Mouse (Mus musculus): ENCODE results near the gene Nup188. TPM values are rescaled to one million over a fixed set of nuclear protein-coding genes. Genes with fewer than 3 reads are reported as not detected.
A peak's percentile ranks its signal among the peaks of the same experiment; 100 is the strongest.

Nup188 gene
- polyA plus RNA-seq, 1 experiment from 2014 or later = 28.2 TPM

- peaks cover 26% of the 10 kb centered on the region for H3K4me1 ChIP-seq
- 72% methylated on average over 5 of the region's 5 CpGs for WGBS
- ATAC-seq (ENCODE audit: insufficient number of reproducible peaks, low FRiP score, low TSS enrichment, low read depth) = no peak
- peaks cover 9% of the 10 kb centered on the region for H3K36me3 ChIP-seq
- H3K9me3 ChIP-seq = no peaks in the 10 kb centered on the region
- H3K4me2 ChIP-seq = no peak overlapping the region
- no peak overlapping the region for H3K9ac ChIP-seq
- H3K27ac ChIP-seq = no peak overlapping the region
- no peak overlapping the region for H3K4me3 ChIP-seq
- H3K27me3 ChIP-seq = no peaks in the 10 kb centered on the region
Observed at GRCm38 (mm10) chr2:30362865-30363264, 76.7 kb downstream of the Nup188 start.

- Histone ChIP-seq H3K27me3 (no peaks in the 10 kb centered on the region), H3K9me3 (no peaks in the 10 kb centered on the region), H3K36me3 (peaks cover 21% of the 10 kb centered on the region), H3K4me1 (peaks cover 15% of the 10 kb centered on the region), H3K4me3 (peak within 1 kb of the TSS; percentile 95), H3K4me2 (peak within 1 kb of the TSS; percentile 82), H3K27ac (peak within 1 kb of the TSS; percentile 84), H3K9ac (peak within 1 kb of the TSS; percentile 83)
- under 1% methylated on average over 54 of the region's 54 CpGs for WGBS
- peak; percentile 98 for ATAC-seq (ENCODE audit: insufficient number of reproducible peaks, low FRiP score, low TSS enrichment, low read depth)
Observed at GRCm38 (mm10) chr2:30363773-30364650, 77.8 kb downstream of the Nup188 start, which contains the start of gene Miga2. TSS of gene Miga2 (plus strand) at chr2:30364233.

DNA sequence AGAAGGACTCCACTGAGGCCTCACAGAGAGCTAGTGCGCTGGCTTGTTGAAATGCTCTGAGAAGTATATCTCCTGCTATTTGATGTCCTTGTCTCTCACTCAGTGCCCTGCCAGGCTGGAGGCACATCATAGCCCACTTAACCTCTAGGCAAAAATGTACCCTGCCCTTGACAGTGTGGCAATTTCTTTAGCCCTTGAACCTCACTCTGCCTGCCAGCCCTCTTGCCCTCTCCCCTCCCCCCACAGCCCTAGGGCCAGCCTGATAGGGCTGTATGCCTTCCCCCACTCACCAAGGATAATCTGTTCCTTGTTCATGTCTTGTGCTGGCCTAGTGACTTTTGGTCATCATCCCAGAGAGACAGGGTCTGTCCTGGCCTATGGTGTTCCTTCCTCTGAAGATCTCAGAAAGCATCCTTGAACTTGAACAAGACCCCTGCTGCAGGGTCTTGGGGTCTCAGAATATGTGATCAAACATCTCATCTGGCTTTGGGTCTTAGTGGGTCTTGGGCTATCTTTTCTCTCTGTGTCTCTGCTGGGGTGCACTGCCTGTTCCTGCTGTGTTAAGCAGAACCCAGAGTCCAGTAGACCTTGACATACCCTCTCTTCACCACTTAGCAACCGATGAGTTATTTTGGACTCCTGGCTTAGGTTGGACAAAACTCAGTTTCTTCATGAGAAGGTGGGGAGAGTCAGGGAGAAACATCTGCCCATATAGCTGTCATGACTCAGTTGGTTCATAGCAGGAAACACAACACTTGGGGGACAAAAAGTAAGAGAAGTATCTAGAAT is 79.3 kb downstream of the Nup188 start:
- ATAC-seq (ENCODE audit: insufficient number of reproducible peaks, low FRiP score, low TSS enrichment, low read depth) = no peak
- WGBS = 87% methylated on average over 2 of the region's 2 CpGs

GRCm38 (mm10) chr2:30366203-30366602 is 80.0 kb downstream of the Nup188 start:
- Histone ChIP-seq H3K27ac (no peak overlapping the region), H3K4me3 (no peak overlapping the region), H3K9me3 (no peaks in the 10 kb centered on the region), H3K9ac (no peak overlapping the region), H3K36me3 (peaks cover 43% of the 10 kb centered on the region), H3K4me1 (peaks cover 15% of the 10 kb centered on the region), H3K27me3 (no peaks in the 10 kb centered on the region), H3K4me2 (no peak overlapping the region)
- ATAC-seq (ENCODE audit: insufficient number of reproducible peaks, low FRiP score, low TSS enrichment, low read depth) = no peak
- WGBS = 73% methylated on average over 5 of the region's 5 CpGs

More for the DNA sequence above, 79.3 kb downstream of the Nup188 start:
- Histone ChIP-seq H3K4me2 (peak overlapping the region; percentile 82), H3K9ac (peak overlapping the region; percentile 83; the same call in 1 of the 2 replicates), H3K36me3 (peaks cover 35% of the 10 kb centered on the region), H3K27ac (no peak overlapping the region), H3K9me3 (no peaks in the 10 kb centered on the region), H3K4me3 (peak overlapping the region; percentile 95), H3K4me1 (peaks cover 15% of the 10 kb centered on the region), H3K27me3 (no peaks in the 10 kb centered on the region)

DNA sequence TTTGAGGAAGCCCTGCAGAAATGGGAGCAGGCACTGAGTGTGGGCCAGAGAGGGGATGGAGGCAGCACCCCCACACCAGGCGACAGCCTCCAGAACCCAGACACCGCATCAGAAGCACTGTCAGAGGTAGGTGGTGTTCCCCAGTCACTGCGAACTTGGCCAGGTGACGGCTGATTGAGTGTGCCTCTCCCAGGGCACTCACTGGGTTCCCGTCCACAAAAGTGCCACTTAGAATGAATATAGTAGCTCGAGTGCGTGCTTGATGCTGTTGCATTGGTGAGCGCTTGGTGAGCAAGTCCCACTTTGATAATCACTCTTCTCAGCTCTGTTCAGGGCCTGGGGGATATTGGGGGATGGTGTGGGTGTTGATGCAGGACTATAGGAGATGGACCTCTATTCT is 85.3 kb downstream of the Nup188 start:
- WGBS = 96% methylated on average over 8 of the region's 8 CpGs

GRCm38 (mm10) chr2:30372726-30373125 is 86.5 kb downstream of the Nup188 start:
- peaks cover 91% of the 10 kb centered on the region for H3K36me3 ChIP-seq
- 95% methylated on average over 5 of the region's 5 CpGs for WGBS
- no peaks in the 10 kb centered on the region for H3K9me3 ChIP-seq
- H3K4me2 ChIP-seq = no peak overlapping the region
- no peaks in the 10 kb centered on the region for H3K4me1 ChIP-seq
- no peak overlapping the region for H3K27ac ChIP-seq
- no peak for ATAC-seq (ENCODE audit: insufficient number of reproducible peaks, low FRiP score, low TSS enrichment, low read depth)
- H3K27me3 ChIP-seq = no peaks in the 10 kb centered on the region
- H3K9ac ChIP-seq = no peak overlapping the region
- no peak overlapping the region for H3K4me3 ChIP-seq

More for the DNA sequence above, 85.3 kb downstream of the Nup188 start:
- H3K4me2 ChIP-seq = no peak overlapping the region
- no peaks in the 10 kb centered on the region for H3K9me3 ChIP-seq
- ATAC-seq (ENCODE audit: insufficient number of reproducible peaks, low FRiP score, low TSS enrichment, low read depth) = no peak
- H3K9ac ChIP-seq = no peak overlapping the region
- H3K4me1 ChIP-seq = no peaks in the 10 kb centered on the region
- H3K4me3 ChIP-seq = no peak overlapping the region
- H3K36me3 ChIP-seq = peaks cover 88% of the 10 kb centered on the region
- H3K27me3 ChIP-seq = no peaks in the 10 kb centered on the region
- H3K27ac ChIP-seq = no peak overlapping the region

GRCm38 (mm10) chr2:30375893-30376292 is 89.7 kb downstream of the Nup188 start:
- WGBS = 94% methylated on average over 10 of the region's 10 CpGs
- no peak for ATAC-seq (ENCODE audit: insufficient number of reproducible peaks, low FRiP score, low TSS enrichment, low read depth)
- peaks cover 87% of the 10 kb centered on the region for H3K36me3 ChIP-seq
- no peak overlapping the region for H3K27ac ChIP-seq
- no peaks in the 10 kb centered on the region for H3K4me1 ChIP-seq
- H3K4me2 ChIP-seq = no peak overlapping the region
- no peaks in the 10 kb centered on the region for H3K27me3 ChIP-seq
- no peaks in the 10 kb centered on the region for H3K9me3 ChIP-seq
- H3K4me3 ChIP-seq = no peak overlapping the region
- no peak overlapping the region for H3K9ac ChIP-seq

- Histone ChIP-seq H3K4me1 (no peaks in the 10 kb centered on the region), H3K27ac (no peak overlapping the region), H3K4me3 (no peak overlapping the region), H3K4me2 (no peak overlapping the region), H3K27me3 (no peaks in the 10 kb centered on the region), H3K9me3 (no peaks in the 10 kb centered on the region), H3K9ac (no peak overlapping the region), H3K36me3 (peaks cover 87% of the 10 kb centered on the region)
- no peak for ATAC-seq (ENCODE audit: insufficient number of reproducible peaks, low FRiP score, low TSS enrichment, low read depth)
- WGBS = 79% methylated on average over 5 of the region's 5 CpGs
Observed at GRCm38 (mm10) chr2:30377721-30378120, 91.5 kb downstream of the Nup188 start.

DNA sequence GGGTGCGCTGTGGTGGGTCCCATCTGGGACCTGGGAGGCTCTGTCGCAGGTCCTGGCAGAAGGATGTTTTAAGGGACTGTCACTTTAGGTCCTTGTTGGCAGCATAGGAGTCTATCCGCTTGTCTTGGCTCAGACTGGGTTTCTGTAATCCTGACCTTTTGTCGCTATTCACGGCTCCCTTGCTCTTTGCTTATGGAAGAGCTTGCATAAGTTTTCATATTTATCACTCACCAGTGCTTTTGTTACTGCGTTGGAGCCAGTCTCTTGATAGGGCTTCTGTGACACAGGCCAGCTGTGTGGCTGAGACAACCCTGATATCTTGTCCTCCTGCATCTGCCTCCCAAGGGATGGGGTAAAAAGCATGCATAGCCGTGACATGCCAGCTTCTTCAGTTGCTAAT is 93.1 kb downstream of the Nup188 start:
- Histone ChIP-seq H3K36me3 (peaks cover 89% of the 10 kb centered on the region), H3K4me1 (no peaks in the 10 kb centered on the region), H3K9me3 (no peaks in the 10 kb centered on the region), H3K27me3 (no peaks in the 10 kb centered on the region), H3K4me3 (no peak overlapping the region), H3K27ac (no peak overlapping the region), H3K4me2 (no peak overlapping the region), H3K9ac (no peak overlapping the region)
- 89% methylated on average over 7 of the region's 7 CpGs for WGBS
- ATAC-seq (ENCODE audit: insufficient number of reproducible peaks, low FRiP score, low TSS enrichment, low read depth) = no peak

DNA sequence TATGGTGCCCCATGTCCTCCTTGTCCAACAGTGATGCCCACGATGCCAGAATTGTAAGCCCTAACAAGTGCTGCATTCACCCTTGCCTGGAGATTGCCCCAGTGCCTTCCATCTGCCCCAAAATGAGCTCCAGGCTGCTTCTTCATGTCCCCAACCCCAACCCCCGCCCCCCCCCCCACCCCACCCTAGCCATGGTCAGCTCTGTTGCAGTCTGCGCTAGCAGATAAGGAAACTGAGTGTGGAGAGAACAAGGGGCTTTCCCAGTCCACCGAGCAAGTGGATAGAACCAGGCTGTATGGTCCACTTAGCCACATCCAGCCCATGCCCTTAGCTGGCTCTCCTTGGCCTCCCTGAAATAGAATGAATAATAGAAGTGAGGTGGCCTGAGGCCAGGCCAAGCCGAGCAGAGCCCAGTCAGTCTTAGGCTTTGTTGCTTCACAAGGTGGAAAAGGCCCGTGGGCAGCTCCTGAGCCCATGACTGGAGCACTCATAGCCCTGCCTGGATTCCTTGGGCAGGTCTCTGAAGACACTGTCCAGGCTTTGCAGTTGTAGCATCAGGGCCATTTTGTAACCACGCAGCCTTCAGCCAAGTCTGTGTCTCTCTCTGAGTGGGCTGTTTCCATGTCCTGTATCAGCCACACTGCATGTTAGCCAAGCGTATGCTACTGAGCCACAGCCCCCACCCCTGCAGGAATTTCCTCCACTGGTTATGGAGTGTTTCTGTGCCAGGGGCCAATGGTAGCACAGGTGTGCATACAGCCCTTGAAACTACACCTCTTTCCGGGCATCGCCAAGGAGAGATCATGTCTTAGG is 94.6 kb downstream of the Nup188 start:
- H3K9ac ChIP-seq = no peak overlapping the region
- H3K4me2 ChIP-seq = no peak overlapping the region
- no peak for ATAC-seq (ENCODE audit: insufficient number of reproducible peaks, low FRiP score, low TSS enrichment, low read depth)
- no peak overlapping the region for H3K4me3 ChIP-seq
- H3K9me3 ChIP-seq = no peaks in the 10 kb centered on the region
- H3K36me3 ChIP-seq = peaks cover 93% of the 10 kb centered on the region
- 83% methylated on average over 10 of the region's 10 CpGs for WGBS
- no peaks in the 10 kb centered on the region for H3K27me3 ChIP-seq
- no peaks in the 10 kb centered on the region for H3K4me1 ChIP-seq
- H3K27ac ChIP-seq = no peak overlapping the region

- no peak for ATAC-seq (ENCODE audit: insufficient number of reproducible peaks, low FRiP score, low TSS enrichment, low read depth)
- Histone ChIP-seq H3K4me2 (no peak overlapping the region), H3K9ac (no peak overlapping the region), H3K4me1 (no peaks in the 10 kb centered on the region), H3K9me3 (no peaks in the 10 kb centered on the region), H3K4me3 (no peak overlapping the region), H3K27ac (no peak overlapping the region; the same call in 1 of the 2 replicates), H3K36me3 (peaks cover 88% of the 10 kb centered on the region), H3K27me3 (no peaks in the 10 kb centered on the region)
- 90% methylated on average over 4 of the region's 4 CpGs for WGBS
Observed at GRCm38 (mm10) chr2:30381377-30381725, 95.2 kb downstream of the Nup188 start.
